Comparison of ENCODE assay signal across 22 mouse cellular contexts in genomic region chr14:7833458-7833857, GRCm38 (mm10). TPM values are rescaled to one million over a fixed set of nuclear protein-coding genes. Genes with fewer than 3 reads are reported as not detected.
DNase-seq lines count a peak whose midpoint lies in the region; TF ChIP-seq lines count a peak whose summit lies in the region.
"Had no signal": no experiment of that assay in that cellular context is flagged by ENCODE, and none has a peak within 500 bp of the region (broad histone marks: within the 10 kb centered on the region; RNA-seq: fewer than 3 reads in every experiment).

No protein-coding gene starts in this region.

- 0 out of 2 replicates have a peak overlapping the region, but pooled peaks have one; percentile 1 for H3K27ac ChIP-seq in kidney, adult 2 months (ENCODE audit: insufficient read depth, low read depth, low read length)
- H3K27ac ChIP-seq in limb, embryonic 10.5 days = peak overlapping the region; percentile 30; the same call in 1 of the 2 replicates
- H3K27ac ChIP-seq: embryonic facial prominence, embryonic 10.5 days; heart, embryonic 10.5 days; hindbrain, embryonic 12.5 days had no signal

- peaks cover 97% of the 10 kb centered on the region for H3K79me2 ChIP-seq in myocyte (ENCODE audit: control insufficient read depth, insufficient read depth)

- H3K4me3 ChIP-seq in kidney, adult 2 months (ENCODE audit: insufficient read depth, low read depth, low read length) = no peak overlapping the region
- no peak overlapping the region for H3K4me3 ChIP-seq in limb, embryonic 10.5 days
- H3K4me3 ChIP-seq in myocyte = no peak overlapping the region
- H3K4me3 ChIP-seq: embryonic facial prominence, embryonic 10.5 days; heart, embryonic 10.5 days; hindbrain, embryonic 12.5 days had no signal

- no peak for TF ChIP-seq CTCF in kidney, adult 2 months (conservative IDR thresholded peaks at IDR 0.05; ENCODE audit: insufficient read depth, insufficient read length, low read depth, low read length)

- 66% methylated on average over 4 of the region's 4 CpGs for WGBS in kidney, adult 2 months
- WGBS in limb, embryonic 10.5 days = 67% methylated on average over 4 of the region's 4 CpGs

- no peaks in the 10 kb centered on the region for H3K36me3 ChIP-seq in kidney, adult 2 months (ENCODE audit: control insufficient read depth, insufficient read depth, low read length)
- peaks cover 3% of the 10 kb centered on the region; the same call in 1 of the 2 replicates for H3K36me3 ChIP-seq in limb, embryonic 10.5 days
- H3K36me3 ChIP-seq in myocyte (ENCODE audit: control insufficient read depth, insufficient read depth) = no peaks in the 10 kb centered on the region
- H3K36me3 ChIP-seq: hindbrain, embryonic 12.5 days had no signal

- peak overlapping the region; percentile 65 for H3K4me2 ChIP-seq in myocyte (ENCODE audit: low read depth)
- H3K4me2 ChIP-seq: hindbrain, embryonic 12.5 days had no signal

- H3K9me3 ChIP-seq in limb, embryonic 10.5 days (replicated peaks) = no peaks in the 10 kb centered on the region
- H3K9me3 ChIP-seq: embryonic facial prominence, embryonic 10.5 days; heart, embryonic 10.5 days; hindbrain, embryonic 12.5 days had no signal

- H3K4me1 ChIP-seq in kidney, adult 2 months (ENCODE audit: control insufficient read depth, insufficient read depth, low read length) = peaks cover 24% of the 10 kb centered on the region
- H3K4me1 ChIP-seq in limb, embryonic 10.5 days = peaks cover 26% of the 10 kb centered on the region
- H3K4me1 ChIP-seq: hindbrain, embryonic 12.5 days had no signal

- H3ac ChIP-seq in myocyte (ENCODE audit: control insufficient read depth, insufficient read length) = no peak overlapping the region

- DNase-seq in kidney, adult 2 months = no peak
- no peak for DNase-seq in kidney, postnatal 14 days
- peak; percentile 35 for DNase-seq in A20 (ENCODE audit: low read depth, low spot score)
- no peak for DNase-seq in limb, embryonic 10.5 days (ENCODE audit: low spot score)
- DNase-seq in frontal cortex, postnatal 25 days (ENCODE audit: low spot score in 2 of 2) = no peak
- DNase-seq in lung, postnatal 36 days = no peak
- DNase-seq in layer of hippocampus, adult 9-11 months = no peak
- DNase-seq: adrenal gland, postnatal 25 days; cerebellum, adult 2 months; cerebellum, postnatal 10 days; gastrocnemius, postnatal 36 days; heart, adult 18-20 months; heart, postnatal 10 days; heart, postnatal 4 days had no signal

- no peak for TF ChIP-seq POLR2A in kidney, adult 2 months (IDR thresholded peaks at IDR 0.05; ENCODE audit: low read depth, low read length)
- no peak for TF ChIP-seq POLR2A in myocyte (IDR thresholded peaks at IDR 0.05; ENCODE audit: insufficient read length, low read depth)

- H3K27me3 ChIP-seq in kidney, adult 2 months (replicated peaks; ENCODE audit: control insufficient read depth, insufficient read depth, low read length) = no peaks in the 10 kb centered on the region
- H3K27me3 ChIP-seq in limb, embryonic 10.5 days (ENCODE audit: low read depth, poor library complexity, severe bottlenecking) = no peaks in the 10 kb centered on the region
- no peaks in the 10 kb centered on the region for H3K27me3 ChIP-seq in myocyte (ENCODE audit: control insufficient read depth, insufficient read depth, insufficient read length)
- H3K27me3 ChIP-seq: hindbrain, embryonic 12.5 days had no signal

TF ChIP-seq in myocyte, 11 proteins besides CTCF, POLR2A, EP300 and RAD21:
- TF ChIP-seq MAX (IDR thresholded peaks at IDR 0.05; ENCODE audit: low read depth) (no peak), TCF12 (IDR thresholded peaks at IDR 0.05; ENCODE audit: insufficient read depth, poor library complexity, severe bottlenecking) (no peak), E2F4 (IDR thresholded peaks at IDR 0.05; ENCODE audit: insufficient read depth) (no peak), TCF3 (IDR thresholded peaks at IDR 0.05; ENCODE audit: insufficient read length, low read depth) (no peak), SRF (IDR thresholded peaks at IDR 0.05; ENCODE audit: control insufficient read depth, insufficient read length, low read depth) (no peak), MYOD1 (IDR thresholded peaks at IDR 0.05; ENCODE audit: control insufficient read depth in 1 of 3, insufficient read length in 2 of 3, low read depth in 2 of 3) (no peak), POLR2AphosphoS2 (IDR thresholded peaks at IDR 0.05; ENCODE audit: insufficient read length, low read depth) (no peak), CEBPB (IDR thresholded peaks at IDR 0.05; ENCODE audit: insufficient read depth, poor library complexity, severe bottlenecking) (no peak), MYOG (IDR thresholded peaks at IDR 0.05; ENCODE audit: control insufficient read depth in 1 of 3, insufficient read depth in 1 of 3, insufficient read length in 2 of 3, low read depth in 2 of 3) (no peak), REST (IDR thresholded peaks at IDR 0.05; ENCODE audit: insufficient read depth, insufficient read length) (no peak), USF1 (IDR thresholded peaks at IDR 0.05; ENCODE audit: low read depth) (no peak)
TF ChIP-seq in myocyte: peak in this region for 0.

RNA-seq across cellular contexts. Expression of gene Flnb, which starts 15.7 kb away (rescaled TPM):
- polyA plus RNA-seq in kidney, adult 2 months (2012; rRNA removed) = 37.2 and 41.2 TPM in 2 replicates
- 18.7 and 31.3 TPM in 2 replicates for polyA plus RNA-seq in limb, embryonic 10.5 days (2016; fragmentation: Nextera tagmentation; extraction: Ambion mirVana)
- 54.5 TPM for polyA plus RNA-seq in myocyte (2012; fragmentation: generic; extraction: Trizol)

RNA-seq across cellular contexts. Expression of gene Gm26661, which starts 42.1 kb away (rescaled TPM):
- polyA plus RNA-seq in kidney, adult 2 months (2012; rRNA removed) = not detected in 2 replicates
- not detected in 2 replicates for polyA plus RNA-seq in limb, embryonic 10.5 days (2016; fragmentation: Nextera tagmentation; extraction: Ambion mirVana)
- polyA plus RNA-seq in myocyte (2012; fragmentation: generic; extraction: Trizol) = not detected
- polyA plus RNA-seq: CD4-positive, CD25-positive, alpha-beta regulatory T cell, adult 4 months; cerebellum, adult 2 months; embryonic facial prominence, embryonic 10.5 days; embryonic facial prominence, embryonic 14.5 days; forebrain, embryonic 14.5 days; heart, embryonic 10.5 days; heart, embryonic 14.5 days; hindbrain, embryonic 12.5 days had no signal
